Mouse (Mus musculus) adrenal gland, postnatal 36 days (tissue): Measurements from ENCODE around the gene Olfr1061. TPM values are rescaled to one million over a fixed set of nuclear protein-coding genes. Genes with fewer than 3 reads are reported as not detected.
"Not testable (repeated sequence)": the region's sequence is repeated elsewhere in the genome, so short reads cannot be mapped to it uniquely, and the experiment has no call there.

Experiments
- DNase-seq, 2 experiments: peaks; one replicate each; pipeline ENCODE4 v3.0.0; 2021; ENCODE audit warnings: mixed read lengths in 1 of 2
- long read RNA-seq, 2 experiments: library from polyadenylated mRNA; stranded (forward); transcript quantifications; one replicate each; pipeline ENCODE4 v2.0.0; 2021; ENCODE audit warnings: borderline sequencing depth in 2 of 2
- total RNA-seq, 2 experiments: library from RNA; stranded (reverse); gene quantifications; 2 replicates each; pipeline ENCODE4 v1.2.3; 2021

Olfr1061 gene
- total RNA-seq = not detected
- long read RNA-seq, experiment 1 = 0 reads
- long read RNA-seq, experiment 2 = 0 reads

GRCm38 (mm10) chr2:86413950-86414349, at the start of gene Olfr1061:
Gene Olfr1061, minus strand, starts transcription at chr2:86414050.
- DNase-seq = no peak

- DNase-seq = no peak
Observed at GRCm38 (mm10) chr2:86460434-86460833, 46.6 kb upstream of the Olfr1061 start.

DNA sequence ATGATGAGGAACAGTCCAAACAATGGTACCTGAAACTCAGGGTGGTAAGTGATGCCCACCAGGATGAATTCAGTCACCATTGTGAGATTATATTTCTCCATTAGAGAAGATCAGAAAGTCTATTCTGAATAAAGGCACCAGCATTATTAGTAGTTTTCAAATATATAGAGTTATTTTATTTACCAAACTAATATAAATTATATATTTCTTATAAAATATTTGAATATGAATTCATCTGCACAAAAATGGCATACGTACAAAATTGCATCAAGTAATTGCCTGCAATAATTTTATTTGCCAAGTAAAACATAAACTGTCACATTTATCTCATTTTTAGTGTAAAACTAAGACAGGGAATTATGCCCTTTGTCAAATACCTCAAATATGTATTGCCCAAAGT, 42.3 kb upstream of the Olfr1061 start, which contains the start of gene Olfr1066:
Olfr1066 (minus strand) TSS at position 101 of the 400 bp plus-strand sequence.
- no peak for DNase-seq

DNA sequence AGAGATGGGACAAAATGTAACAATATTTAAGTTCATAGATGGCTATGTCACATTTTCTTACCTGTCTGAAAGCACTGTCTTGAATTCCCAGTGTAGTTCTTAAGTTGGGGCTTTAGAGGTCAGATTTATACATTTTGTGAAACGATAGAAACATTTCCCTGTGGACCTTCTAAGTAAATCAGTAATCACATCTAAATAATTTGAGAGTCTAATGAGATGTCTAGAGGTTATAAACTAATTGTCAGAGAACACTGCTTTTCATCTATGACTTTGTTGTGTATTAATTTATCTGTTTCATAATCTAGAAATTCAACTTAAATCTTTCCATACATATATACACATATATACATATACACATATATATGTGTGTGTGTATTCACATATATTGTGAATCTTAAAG, 36.6 kb upstream of the Olfr1061 start, which contains the start of gene Olfr1065:
Olfr1065 (minus strand) TSS at position 101 of the 400 bp plus-strand sequence.
- DNase-seq = not testable (repeated sequence)

DNA sequence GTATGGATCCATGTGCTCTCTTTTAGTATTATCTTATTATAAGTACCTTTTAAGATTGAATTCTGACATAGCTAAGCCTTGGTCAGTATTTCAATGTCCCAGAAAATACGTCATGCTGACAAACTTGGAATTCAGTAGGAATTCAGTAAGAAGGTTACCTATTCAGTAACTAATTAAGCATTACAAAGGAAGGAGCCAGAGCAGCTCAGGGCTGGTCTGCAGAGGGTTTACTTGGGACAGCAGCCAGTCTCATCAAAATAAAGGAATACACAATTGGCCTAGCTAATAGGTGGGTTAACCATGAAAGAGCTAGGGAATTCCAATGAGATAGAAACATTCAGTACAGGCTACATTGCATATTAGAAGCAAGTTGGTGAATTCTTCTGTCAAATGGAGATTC, 28.3 kb upstream of the Olfr1061 start:
- DNase-seq = not testable (repeated sequence)

- DNase-seq = not testable (repeated sequence)
Observed at GRCm38 (mm10) chr2:86428511-86428910, 14.7 kb upstream of the Olfr1061 start.

DNA sequence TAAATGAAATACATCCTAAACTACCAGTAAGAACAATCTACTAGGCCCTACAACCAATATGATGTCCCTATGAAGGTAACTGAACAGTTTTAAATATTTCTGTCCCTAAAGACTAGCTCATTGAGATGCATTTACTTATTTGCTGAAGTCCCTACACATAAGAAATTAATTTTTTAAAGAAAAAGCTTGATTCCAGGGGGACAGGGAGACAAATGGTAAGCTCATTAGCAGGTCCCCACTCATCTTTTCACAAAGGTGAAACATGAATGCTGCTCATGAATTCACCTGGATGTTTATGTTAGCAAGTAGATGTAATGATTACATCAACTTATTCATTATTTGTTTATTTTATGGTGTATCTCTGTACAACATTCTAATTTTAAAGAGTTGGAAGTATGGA, 12.8 kb upstream of the Olfr1061 start, which contains the start of gene Olfr1062:
Olfr1062 (minus strand) TSS at position 101 of the 400 bp plus-strand sequence.
- not testable (repeated sequence) for DNase-seq

- DNase-seq = no peak
Observed at GRCm38 (mm10) chr2:86395114-86395513, 18.7 kb downstream of the Olfr1061 start.

GRCm38 (mm10) chr2:86388461-86388860, 25.4 kb downstream of the Olfr1061 start, which contains the start of gene Olfr1058:
Gene Olfr1058, minus strand, starts transcription at chr2:86388561.
- DNase-seq = not testable (repeated sequence)

- no peak for DNase-seq
Observed at GRCm38 (mm10) chr2:86378293-86378692, 35.6 kb downstream of the Olfr1061 start, which contains the start of gene Olfr1057. Gene Olfr1057, minus strand, starts transcription at chr2:86378393.

DNA sequence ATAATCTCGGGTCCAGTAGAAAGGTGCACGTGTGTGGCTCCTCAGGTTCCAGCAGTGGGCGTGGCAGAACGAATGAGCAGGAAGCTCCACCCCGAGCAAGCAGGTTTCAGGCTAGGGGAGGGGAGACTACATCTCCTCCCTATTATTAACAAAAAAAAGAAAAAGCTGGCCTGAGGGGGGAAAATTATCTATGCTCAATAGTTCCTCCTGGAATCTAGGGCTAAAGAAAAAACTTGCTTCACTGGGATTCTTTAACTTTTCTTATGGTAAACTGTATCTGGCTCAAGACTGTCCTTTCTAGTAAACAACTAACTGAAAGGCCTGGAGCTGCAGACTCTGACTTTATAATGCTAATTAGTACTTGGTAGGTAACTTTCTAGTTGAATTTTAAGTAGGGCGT, 47.5 kb downstream of the Olfr1061 start:
- not testable (repeated sequence) for DNase-seq

Other genes with a start within 250 kb of the Olfr1061 start
- not detected for gene Olfr1043, start 246.5 kb downstream of the Olfr1061 start, total RNA-seq
- gene Olfr1044, start 236.2 kb downstream of the Olfr1061 start, total RNA-seq = not detected
- not detected for gene Olfr52, start 228.4 kb downstream of the Olfr1061 start, total RNA-seq
- gene Olfr1045, start 211.0 kb downstream of the Olfr1061 start, total RNA-seq = not detected
- gene Olfr1046, start 194.7 kb downstream of the Olfr1061 start, total RNA-seq = not detected
- gene Olfr1047, start 182.6 kb downstream of the Olfr1061 start, total RNA-seq = not detected
- gene Olfr1048, start 173.8 kb downstream of the Olfr1061 start, total RNA-seq = not detected
- not detected for gene Olfr1049, start 155.7 kb downstream of the Olfr1061 start, total RNA-seq
- gene Olfr1051, start 135.0 kb downstream of the Olfr1061 start, total RNA-seq = not detected
- gene Olfr1052, start 121.6 kb downstream of the Olfr1061 start, total RNA-seq = not detected
- gene Olfr1053, start 98.8 kb downstream of the Olfr1061 start, total RNA-seq = not detected
- gene Olfr1054, start 78.6 kb downstream of the Olfr1061 start, total RNA-seq = not detected
- gene Olfr1055, start 63.8 kb downstream of the Olfr1061 start, total RNA-seq = not detected
- not detected for gene Olfr1056, start 51.6 kb downstream of the Olfr1061 start, total RNA-seq
- gene Olfr1057, start 35.7 kb downstream of the Olfr1061 start, total RNA-seq = not detected
- gene Olfr1058, start 25.5 kb downstream of the Olfr1061 start, total RNA-seq = not detected
- not detected for gene Olfr1062, start 12.7 kb upstream of the Olfr1061 start, total RNA-seq
- gene Olfr1065, start 36.5 kb upstream of the Olfr1061 start, total RNA-seq = not detected
- not detected for gene Olfr1066, start 42.2 kb upstream of the Olfr1061 start, total RNA-seq
- not detected for gene Olfr228, start 73.3 kb upstream of the Olfr1061 start, total RNA-seq
- not detected for gene Olfr1076, start 94.4 kb upstream of the Olfr1061 start, total RNA-seq
- gene Olfr1079, start 128.4 kb upstream of the Olfr1061 start, total RNA-seq = not detected
- not detected for gene Olfr1080, start 144.2 kb upstream of the Olfr1061 start, total RNA-seq
- gene Olfr1082, start 184.9 kb upstream of the Olfr1061 start, total RNA-seq = not detected
- not detected for gene Olfr1084, start 225.7 kb upstream of the Olfr1061 start, total RNA-seq
- not detected for gene Olfr1085, start 248.0 kb upstream of the Olfr1061 start, total RNA-seq